Mouse (Mus musculus): ENCODE data around the gene Rrm1.

DNA sequence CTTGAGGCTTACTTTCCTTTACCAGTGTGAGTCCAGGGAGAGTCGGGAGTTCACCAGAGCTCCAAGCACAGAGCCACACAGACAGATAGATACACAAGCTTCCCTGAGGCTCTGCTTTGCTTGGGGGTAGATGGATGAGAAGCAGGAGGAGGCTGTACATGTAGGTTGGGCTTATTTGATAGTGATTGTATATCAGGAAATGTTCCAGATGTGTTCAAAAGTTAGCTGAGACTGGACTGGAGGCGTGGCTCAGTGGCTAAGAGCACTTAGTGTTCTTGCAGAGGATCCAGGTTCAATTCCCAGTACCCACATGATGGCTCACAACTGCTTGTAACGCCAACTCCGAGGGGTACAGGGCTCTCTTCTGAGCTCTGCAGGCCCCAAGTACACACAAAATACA is 36.9 kb downstream of the Rrm1 start:
- no peak for TF ChIP-seq EP300 (IDR thresholded peaks at IDR 0.05; ENCODE audit: low read depth)
- TF ChIP-seq CTCF (IDR thresholded peaks at IDR 0.05; ENCODE audit: low read depth): no peak

Measured in heart, postnatal 0 days (tissue).